9 mouse cellular contexts compared by ENCODE assay signal in the genomic region with DNA sequence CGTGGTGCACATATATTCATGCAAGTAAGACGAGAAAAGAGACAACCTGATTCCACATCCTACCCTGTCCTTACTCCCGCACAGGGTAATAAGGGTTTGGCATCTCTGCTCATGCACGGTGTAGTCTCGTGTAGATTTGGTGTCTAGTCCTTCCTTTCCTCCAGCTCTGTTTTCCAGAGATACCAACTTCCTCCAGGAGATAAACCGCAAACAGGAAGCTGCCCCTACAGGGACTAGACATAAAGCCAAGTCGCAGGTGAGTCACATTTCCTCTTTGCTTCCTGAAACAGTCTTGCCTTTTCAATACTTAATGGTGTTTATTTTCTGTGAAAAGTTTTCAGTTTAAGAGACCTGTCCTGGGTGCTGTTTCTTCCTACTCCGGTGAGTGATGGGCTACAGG. TPM values are rescaled to one million over a fixed set of nuclear protein-coding genes. Genes with fewer than 3 reads are reported as not detected.
A peak's percentile ranks its signal among the peaks of the same experiment; 100 is the strongest.
DNase-seq lines count a peak whose midpoint lies in the region; ATAC-seq lines count a peak whose summit lies in the region.
"Had no signal": no experiment of that assay in that cellular context is flagged by ENCODE, and none has a peak within 500 bp of the region (broad histone marks: within the 10 kb centered on the region; RNA-seq: fewer than 3 reads in every experiment).

No protein-coding gene starts in this region.

- peak overlapping the region; percentile 73; a peak in 3 of 4 replicates for H3K4me3 ChIP-seq in heart, embryonic 14.5 days (ENCODE audit: control insufficient read depth in 1 of 2, insufficient read depth in 1 of 2, low read depth in 1 of 2, low read length in 2 of 2)
- peak overlapping the region; percentile 85 for H3K4me3 ChIP-seq in brown adipose tissue, adult 24 weeks (ENCODE audit: insufficient read depth, low read depth, low read length)
- H3K4me3 ChIP-seq in hindbrain, embryonic 12.5 days = peak overlapping the region; percentile 69
- H3K4me3 ChIP-seq in midbrain, embryonic 10.5 days = peak overlapping the region; percentile 74

- H3K4me2 ChIP-seq in heart, embryonic 14.5 days (ENCODE audit: low read length) = peak overlapping the region; percentile 88
- H3K4me2 ChIP-seq in hindbrain, embryonic 12.5 days (replicated peaks) = peak overlapping the region; percentile 84

- WGBS in heart, embryonic 14.5 days = 53% methylated on average over 8 of the region's 8 CpGs
- WGBS in hindbrain, embryonic 12.5 days = 82% methylated on average over 8 of the region's 8 CpGs
- 76% methylated on average over 8 of the region's 8 CpGs for WGBS in midbrain, embryonic 10.5 days

- ATAC-seq in heart, embryonic 14.5 days (ENCODE audit: insufficient number of reproducible peaks, insufficient read depth, low FRiP score, low read depth) = no peak
- ATAC-seq in hindbrain, embryonic 12.5 days (ENCODE audit: low FRiP score) = peak; percentile 17; the same call in 1 of the 2 replicates

- H3K9ac ChIP-seq in heart, embryonic 14.5 days (ENCODE audit: low read length) = peak overlapping the region; percentile 85; the same call in 1 of the 2 replicates
- H3K9ac ChIP-seq in hindbrain, embryonic 12.5 days = peak overlapping the region; percentile 78; the same call in 1 of the 2 replicates

- no peak for DNase-seq in heart, adult 11 months
- DNase-seq in midbrain, embryonic 10.5 days (ENCODE audit: low spot score) = no peak
- no peak for DNase-seq in left cerebral cortex, adult 8-10 months (ENCODE audit: low spot score in 2 of 2)
- no peak for DNase-seq in layer of hippocampus, adult 9-10 months (ENCODE audit: low spot score)
- DNase-seq in thymus, postnatal 14 days = no peak

- H3K9me3 ChIP-seq in heart, embryonic 14.5 days (ENCODE audit: control insufficient read depth, low read length) = no peaks in the 10 kb centered on the region
- H3K9me3 ChIP-seq in hindbrain, embryonic 12.5 days (replicated peaks) = no peaks in the 10 kb centered on the region
- peaks cover 9% of the 10 kb centered on the region; the same call in 1 of the 2 replicates for H3K9me3 ChIP-seq in midbrain, embryonic 10.5 days (replicated peaks)

- H3K27ac ChIP-seq in heart, embryonic 14.5 days (replicated peaks in 1 of 2; ENCODE audit: control insufficient read depth in 1 of 2, insufficient read depth in 1 of 2, low read depth in 2 of 2, low read length in 2 of 2) = peak overlapping the region in 1 of 2 experiments; percentile 61; a peak in 2 of 4 replicates
- no peak overlapping the region for H3K27ac ChIP-seq in brown adipose tissue, adult 24 weeks (replicated peaks; ENCODE audit: low read depth, low read length)
- H3K27ac ChIP-seq in hindbrain, embryonic 12.5 days = no peak overlapping the region
- H3K27ac ChIP-seq in midbrain, embryonic 10.5 days (replicated peaks) = no peak overlapping the region

- no peaks in the 10 kb centered on the region for H3K27me3 ChIP-seq in heart, embryonic 14.5 days (ENCODE audit: control insufficient read depth, insufficient read depth, low read length)
- H3K27me3 ChIP-seq in hindbrain, embryonic 12.5 days = no peaks in the 10 kb centered on the region
- no peaks in the 10 kb centered on the region for H3K27me3 ChIP-seq in midbrain, embryonic 10.5 days (ENCODE audit: low read depth, poor library complexity, severe bottlenecking)

- H3K4me1 ChIP-seq in heart, embryonic 14.5 days (ENCODE audit: control insufficient read depth in 2 of 2, insufficient read depth in 2 of 2, low read length in 2 of 2) = peaks cover 9 to 11% of the 10 kb centered on the region in 2 experiments; a peak in 3 of 4 replicates
- peaks cover 6% of the 10 kb centered on the region; the same call in 1 of the 2 replicates for H3K4me1 ChIP-seq in brown adipose tissue, adult 24 weeks (ENCODE audit: control insufficient read depth, insufficient read depth, insufficient read length, low read length)
- H3K4me1 ChIP-seq in hindbrain, embryonic 12.5 days = peaks cover 14% of the 10 kb centered on the region
- peaks cover 22% of the 10 kb centered on the region for H3K4me1 ChIP-seq in midbrain, embryonic 10.5 days

- H3K36me3 ChIP-seq in heart, embryonic 14.5 days (ENCODE audit: control insufficient read depth, insufficient read depth, low read length) = 0 out of 2 replicates have a peak, but pooled peaks cover 3% of the 10 kb centered on the region
- peaks cover 6% of the 10 kb centered on the region; the same call in 1 of the 2 replicates for H3K36me3 ChIP-seq in hindbrain, embryonic 12.5 days
- H3K36me3 ChIP-seq in midbrain, embryonic 10.5 days = peaks cover 11% of the 10 kb centered on the region

RNA-seq across cellular contexts. Expression of gene Zfp28, which starts 0.9 kb away (rescaled TPM):
- 6.9 and 10.7 TPM in 2 replicates for polyA plus RNA-seq in heart, embryonic 14.5 days (2014; fragmentation: Nextera tagmentation; extraction: Ambion mirVana)
- 1.8 and 3.6 TPM in 2 replicates for polyA plus RNA-seq in brown adipose tissue, adult 24 weeks (2012; ENCODE audit: insufficient read depth, insufficient read length, missing spikeins)
- 15.9 and 16.4 TPM in 2 replicates for polyA plus RNA-seq in hindbrain, embryonic 12.5 days (2016; fragmentation: Nextera tagmentation; extraction: Ambion mirVana)
- 10.2 and 12.7 TPM in 2 replicates for polyA plus RNA-seq in midbrain, embryonic 10.5 days (2016; fragmentation: Nextera tagmentation; extraction: Ambion mirVana)
- 10 to 100 TPM in 1 of 4 experiments, 1 to 10 TPM in 3; 7.0 to 11.6 (median 9.3) TPM for total RNA-seq in left cerebral cortex, adult 8-10 months (2022)

RNA-seq across cellular contexts. Expression of gene Smim17, which starts 14.5 kb away (rescaled TPM):
- 0.74 TPM in 1 of 2 replicates, not detected in the other for polyA plus RNA-seq in heart, embryonic 14.5 days (2014; fragmentation: Nextera tagmentation; extraction: Ambion mirVana)
- not detected in 2 replicates for polyA plus RNA-seq in brown adipose tissue, adult 24 weeks (2012; ENCODE audit: insufficient read depth, insufficient read length, missing spikeins)
- polyA plus RNA-seq in hindbrain, embryonic 12.5 days (2016; fragmentation: Nextera tagmentation; extraction: Ambion mirVana) = 1.5 TPM in 2 replicates
- 0.48 and 0.91 TPM in 2 replicates for polyA plus RNA-seq in midbrain, embryonic 10.5 days (2016; fragmentation: Nextera tagmentation; extraction: Ambion mirVana)
- total RNA-seq in left cerebral cortex, adult 8-10 months (2022) = 10 to 100 TPM; 16.9 to 20.0 (median 18.4) TPM

RNA-seq across cellular contexts. Expression of gene Zfp78, which starts 20.9 kb away (rescaled TPM):
- 1.6 and 1.8 TPM in 2 replicates for polyA plus RNA-seq in heart, embryonic 14.5 days (2014; fragmentation: Nextera tagmentation; extraction: Ambion mirVana)
- polyA plus RNA-seq in brown adipose tissue, adult 24 weeks (2012; ENCODE audit: insufficient read depth, insufficient read length, missing spikeins) = 1.9 and 2.0 TPM in 2 replicates
- polyA plus RNA-seq in hindbrain, embryonic 12.5 days (2016; fragmentation: Nextera tagmentation; extraction: Ambion mirVana) = 2.8 and 3.0 TPM in 2 replicates
- polyA plus RNA-seq in midbrain, embryonic 10.5 days (2016; fragmentation: Nextera tagmentation; extraction: Ambion mirVana) = 1.8 and 2.7 TPM in 2 replicates
- total RNA-seq in left cerebral cortex, adult 8-10 months (2022) = 1 to 10 TPM; 3.6 to 9.3 (median 6.7) TPM

RNA-seq across cellular contexts. Expression of gene Gm20715, which starts 26.1 kb away (rescaled TPM):
- polyA plus RNA-seq in heart, embryonic 14.5 days (2014; fragmentation: Nextera tagmentation; extraction: Ambion mirVana) = not detected in 2 replicates
- not detected in 2 replicates for polyA plus RNA-seq in brown adipose tissue, adult 24 weeks (2012; ENCODE audit: insufficient read depth, insufficient read length, missing spikeins)
- polyA plus RNA-seq in hindbrain, embryonic 12.5 days (2016; fragmentation: Nextera tagmentation; extraction: Ambion mirVana) = not detected in 2 replicates
- polyA plus RNA-seq in midbrain, embryonic 10.5 days (2016; fragmentation: Nextera tagmentation; extraction: Ambion mirVana) = not detected in 2 replicates
- under 1 TPM; 0.20 to 0.46 (median 0.31) TPM for total RNA-seq in left cerebral cortex, adult 8-10 months (2022)
- polyA plus RNA-seq: urinary bladder, adult 2 months had no signal

RNA-seq across cellular contexts. Expression of gene Gm3854, which starts 40.5 kb away (rescaled TPM):
- polyA plus RNA-seq in heart, embryonic 14.5 days (2014; fragmentation: Nextera tagmentation; extraction: Ambion mirVana) = 1.2 and 1.5 TPM in 2 replicates
- 0.36 TPM in 1 of 2 replicates, not detected in the other for polyA plus RNA-seq in brown adipose tissue, adult 24 weeks (2012; ENCODE audit: insufficient read depth, insufficient read length, missing spikeins)
- polyA plus RNA-seq in hindbrain, embryonic 12.5 days (2016; fragmentation: Nextera tagmentation; extraction: Ambion mirVana) = 4.8 and 5.4 TPM in 2 replicates
- 2.9 and 3.9 TPM in 2 replicates for polyA plus RNA-seq in midbrain, embryonic 10.5 days (2016; fragmentation: Nextera tagmentation; extraction: Ambion mirVana)
- 1 to 10 TPM; 5.0 to 6.8 (median 5.9) TPM for total RNA-seq in left cerebral cortex, adult 8-10 months (2022)
